15 mouse cellular contexts compared by ENCODE assay signal in the genomic region with DNA sequence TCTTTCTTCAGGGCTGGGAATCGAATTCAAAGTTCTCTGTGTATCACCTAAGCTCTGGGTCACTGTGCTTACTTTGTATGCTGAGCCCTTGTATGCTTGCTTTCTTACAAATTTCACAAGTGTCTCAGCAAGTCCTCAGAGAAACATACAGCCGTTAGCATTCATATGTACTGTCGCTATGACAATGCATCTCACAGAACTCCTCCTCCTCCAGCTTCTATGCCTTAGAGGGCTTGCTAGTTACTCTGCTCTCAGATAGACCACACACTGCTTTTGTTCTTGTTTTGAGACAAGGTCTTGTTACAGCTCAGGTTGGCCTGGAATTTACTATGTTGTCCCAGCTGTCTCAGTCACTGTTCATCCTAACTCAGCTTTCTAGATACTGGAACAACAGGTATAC.
"Had no signal": no experiment of that assay in that cellular context is flagged by ENCODE, and none has a peak within 500 bp of the region (broad histone marks: within the 10 kb centered on the region; RNA-seq: fewer than 3 reads in every experiment).

No protein-coding gene starts in this region.

- H3K4me2 ChIP-seq: limb, embryonic 13.5 days; lung, embryonic 14.5 days; midbrain, embryonic 12.5 days; midbrain, embryonic 15.5 days; neural tube, embryonic 13.5 days had no signal

- H3K36me3 ChIP-seq: limb, embryonic 10.5 days; limb, embryonic 13.5 days; midbrain, embryonic 12.5 days; midbrain, embryonic 15.5 days; neural tube, embryonic 13.5 days had no signal

- H3K4me1 ChIP-seq: limb, embryonic 10.5 days; limb, embryonic 13.5 days; midbrain, embryonic 12.5 days; midbrain, embryonic 15.5 days had no signal

- H3K9me3 ChIP-seq: limb, embryonic 10.5 days; limb, embryonic 13.5 days; midbrain, embryonic 12.5 days; midbrain, embryonic 15.5 days; neural tube, embryonic 13.5 days had no signal

- H3K27me3 ChIP-seq: limb, embryonic 13.5 days; midbrain, embryonic 12.5 days; midbrain, embryonic 15.5 days; neural tube, embryonic 13.5 days had no signal

- H3K9ac ChIP-seq: limb, embryonic 13.5 days; lung, embryonic 14.5 days; midbrain, embryonic 12.5 days; midbrain, embryonic 15.5 days; neural tube, embryonic 13.5 days had no signal

- ATAC-seq: lung, postnatal 0 days; midbrain, embryonic 15.5 days had no signal

- H3K27ac ChIP-seq: layer of hippocampus, adult 2 months; limb, embryonic 10.5 days; limb, embryonic 13.5 days; midbrain, embryonic 12.5 days; midbrain, embryonic 15.5 days; neural tube, embryonic 13.5 days had no signal

- DNase-seq: kidney, adult 11 months; kidney, adult 9 months; kidney, postnatal 14 days; layer of hippocampus, adult 9-11 months; lung, embryonic 14.5 days; thymus, adult 18-20 months; thymus, postnatal 4 days had no signal

- H3K4me3 ChIP-seq: layer of hippocampus, adult 2 months; limb, embryonic 10.5 days; limb, embryonic 13.5 days; midbrain, embryonic 12.5 days; midbrain, embryonic 15.5 days; myocyte; neural tube, embryonic 13.5 days had no signal
